Mouse (Mus musculus) hindlimb bud, embryonic 11.5 days (tissue): ENCODE results near the gene Pex11g.

Source experiments
- DNase-seq: peaks from one replicate; pipeline ENCODE4 v3.0.0-alpha.2; 2012; ENCODE audit warnings: low read depth, low spot score; ENCODE audit errors: extremely low spot score

The Pex11g gene

GRCm38 (mm10) chr8:3467006-3467885 lies at the start of gene Pex11g:
Gene Pex11g, minus strand, starts transcription at chr8:3467680.
- DNase-seq = peak; percentile 97

- no peak for DNase-seq
Measured at GRCm38 (mm10) chr8:3517117-3517495, 49.6 kb upstream of the Pex11g start.

DNA sequence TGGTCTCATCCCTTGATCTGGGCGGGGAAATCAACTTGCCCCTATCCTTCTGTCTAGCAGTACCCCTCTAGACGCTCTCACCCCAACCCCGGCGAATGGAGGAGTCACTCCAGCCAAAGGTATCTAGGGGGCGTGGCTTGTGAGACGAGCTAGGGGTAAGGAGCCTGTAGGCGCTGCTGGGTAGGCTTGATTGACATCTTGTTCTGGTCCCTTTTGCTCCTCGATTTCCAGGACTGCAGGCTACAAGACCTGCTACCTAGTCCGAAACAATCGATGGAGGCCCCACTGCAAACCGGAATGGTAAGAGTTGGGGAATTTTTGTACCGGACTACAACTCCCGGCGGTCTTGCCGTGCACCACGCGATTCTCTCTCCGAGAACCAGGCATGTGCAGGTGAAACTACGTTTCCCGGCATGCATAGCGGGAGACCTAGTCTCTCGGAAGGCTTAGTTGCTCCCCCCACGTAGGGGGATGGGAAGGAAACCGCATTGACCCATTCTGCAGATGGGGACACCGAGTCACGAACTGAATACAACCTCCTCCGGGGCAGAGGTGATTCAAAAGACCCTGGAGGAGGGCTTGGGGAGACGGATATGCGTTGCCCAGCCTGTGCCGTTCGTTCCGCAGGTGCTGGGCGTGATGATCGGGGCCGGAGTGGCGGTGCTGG lies 49.1 kb upstream of the Pex11g start:
- peak; percentile 95 for DNase-seq

DNA sequence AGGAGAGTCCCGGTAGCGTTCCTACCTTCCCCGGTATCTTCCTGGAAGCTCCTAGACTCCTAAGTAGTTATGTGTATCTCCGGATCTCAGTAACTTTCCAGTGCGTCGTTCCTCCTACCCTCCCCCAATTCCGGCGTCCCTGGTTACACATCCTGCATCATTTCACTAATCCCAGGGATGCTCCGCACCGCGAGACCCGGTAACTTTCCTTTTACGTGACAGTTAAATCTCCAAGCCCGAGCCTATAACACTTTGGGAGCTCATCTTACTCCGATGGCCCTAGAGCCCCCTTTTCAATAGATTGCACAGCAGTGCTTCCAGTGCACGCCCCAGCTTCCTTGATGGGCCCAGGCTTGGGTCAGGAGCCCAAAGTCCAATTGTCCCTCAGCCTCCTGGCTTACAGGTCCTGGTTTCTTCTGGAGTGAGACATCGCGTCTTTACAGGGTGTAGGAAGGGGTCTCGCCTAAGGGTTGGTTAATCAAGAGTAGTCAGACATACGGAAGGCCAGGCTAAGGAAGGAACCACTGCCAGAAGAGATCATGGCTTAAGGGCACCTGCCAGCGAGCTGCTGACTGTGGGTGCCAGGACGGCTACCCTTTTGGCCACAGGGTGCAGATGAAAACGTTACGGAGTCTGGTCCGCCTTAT lies 48.4 kb upstream of the Pex11g start:
- DNase-seq = no peak

GRCm38 (mm10) chr8:3515260-3515671 lies 47.8 kb upstream of the Pex11g start, which contains the start of gene Pnpla6:
Gene Pnpla6, plus strand, starts transcription at chr8:3515384.
- DNase-seq = peak; percentile 60

GRCm38 (mm10) chr8:3514681-3515247 lies 47.3 kb upstream of the Pex11g start:
- no peak for DNase-seq

DNA sequence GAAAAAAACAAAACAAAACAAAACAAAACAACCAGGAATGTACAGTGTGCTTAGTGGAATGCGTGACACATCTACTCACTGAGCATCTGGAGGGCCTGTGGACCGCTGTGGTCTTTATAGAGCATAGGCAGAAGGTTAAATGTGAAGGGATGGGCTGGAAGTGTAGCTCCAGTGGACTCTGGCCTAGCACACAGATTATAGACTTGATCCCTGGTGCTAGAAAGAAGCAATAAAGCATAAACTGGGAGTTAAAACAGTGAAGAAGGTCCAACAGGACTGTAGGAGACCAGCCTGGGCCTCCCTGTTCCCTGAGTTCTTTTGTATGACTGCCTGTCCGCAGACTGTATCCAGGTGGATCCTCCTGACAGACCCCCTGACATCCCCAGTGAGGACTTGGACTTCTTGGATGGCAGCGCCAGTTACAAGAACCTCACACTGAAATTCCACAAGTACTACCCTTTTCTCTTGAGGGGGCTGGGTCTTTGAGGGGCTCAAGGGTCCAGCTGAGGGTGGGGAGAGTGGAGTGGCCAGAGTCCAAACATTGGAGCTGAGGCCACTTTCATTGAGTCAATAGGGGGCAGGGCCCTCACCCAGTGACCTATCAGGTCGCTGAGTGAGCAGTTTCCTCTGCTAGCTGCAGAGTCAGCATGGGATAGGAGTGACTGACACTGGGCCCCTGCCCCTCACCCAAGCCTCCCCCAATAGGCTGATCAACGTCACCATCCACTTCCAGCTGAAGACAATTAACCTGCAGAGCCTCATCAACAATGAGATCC lies 40.7 kb upstream of the Pex11g start:
- DNase-seq = no peak

DNA sequence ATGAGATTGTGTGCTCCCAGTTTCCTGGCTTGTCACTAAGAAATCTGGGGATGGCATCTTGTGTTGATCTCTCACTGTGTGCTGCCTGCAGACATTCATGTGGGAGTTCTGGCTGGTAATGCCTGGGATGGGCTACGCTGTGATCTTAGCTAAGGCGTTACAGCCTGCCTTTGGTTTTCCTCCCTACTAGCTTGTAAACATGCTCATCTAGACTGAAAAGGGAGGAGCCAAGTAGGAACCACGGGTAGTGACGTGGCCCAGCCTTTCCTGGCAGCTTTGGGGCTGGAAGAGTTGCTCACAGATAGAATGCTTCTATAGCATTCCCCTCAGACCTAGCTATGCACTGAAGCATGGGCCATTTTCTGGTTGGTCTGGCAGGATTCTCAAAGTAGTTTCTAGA lies 34.7 kb upstream of the Pex11g start:
- DNase-seq = no peak

- DNase-seq = peak; percentile 93
Measured at GRCm38 (mm10) chr8:3500235-3501090, 33.0 kb upstream of the Pex11g start, which contains the start of gene Mcoln1. Gene Mcoln1, plus strand, starts transcription at chr8:3500457.

GRCm38 (mm10) chr8:3499751-3500150 lies 32.3 kb upstream of the Pex11g start:
- no peak for DNase-seq

DNA sequence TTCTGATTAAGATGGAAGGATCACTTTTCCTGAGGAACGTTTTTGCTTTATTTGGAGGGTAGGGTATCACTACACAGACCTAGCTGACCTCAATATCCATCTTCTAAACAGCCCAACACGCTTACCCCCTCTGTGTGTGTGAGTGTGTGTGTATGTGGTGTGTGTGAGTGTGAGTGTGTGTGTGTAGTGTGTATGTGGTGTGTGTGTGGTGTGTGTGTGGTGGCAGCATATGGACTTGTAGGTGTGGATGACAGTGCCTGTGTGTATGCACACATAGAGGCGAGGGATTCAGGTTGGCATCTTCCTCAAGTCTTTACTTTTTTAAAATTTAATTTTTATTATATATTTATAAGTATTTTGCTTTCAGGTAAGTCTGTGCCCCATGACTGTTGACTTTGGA lies 31.1 kb upstream of the Pex11g start:
- no peak for DNase-seq

GRCm38 (mm10) chr8:3496428-3496748 lies 28.9 kb upstream of the Pex11g start:
- no peak for DNase-seq

- DNase-seq = no peak
Measured at GRCm38 (mm10) chr8:3495578-3496427, 28.3 kb upstream of the Pex11g start.

GRCm38 (mm10) chr8:3493845-3494208 lies 26.3 kb upstream of the Pex11g start:
- DNase-seq = no peak

GRCm38 (mm10) chr8:3492901-3493844 lies 25.7 kb upstream of the Pex11g start, which contains the start of gene Zfp358:
Gene Zfp358, plus strand, starts transcription at chr8:3493138.
- DNase-seq = no peak

DNA sequence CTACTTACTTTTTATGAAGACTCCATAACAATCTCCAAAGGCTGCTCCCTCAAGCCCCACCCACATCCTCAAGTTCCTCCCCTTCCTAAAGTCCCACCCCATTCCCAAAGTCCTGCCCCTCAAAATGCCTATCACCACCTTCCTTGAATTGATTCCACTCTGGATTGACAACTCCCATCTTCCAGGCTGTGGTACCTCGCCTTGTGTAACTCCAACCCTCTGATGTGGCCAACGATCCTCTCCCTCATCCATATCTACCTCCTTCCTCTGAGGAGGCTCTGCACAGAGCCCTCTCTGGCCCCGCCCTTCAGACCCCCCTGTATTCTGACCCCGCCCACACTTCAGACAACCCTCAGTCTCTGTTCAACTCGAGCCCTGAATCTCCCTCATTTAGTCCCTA lies 17.7 kb upstream of the Pex11g start:
- no peak for DNase-seq

DNA sequence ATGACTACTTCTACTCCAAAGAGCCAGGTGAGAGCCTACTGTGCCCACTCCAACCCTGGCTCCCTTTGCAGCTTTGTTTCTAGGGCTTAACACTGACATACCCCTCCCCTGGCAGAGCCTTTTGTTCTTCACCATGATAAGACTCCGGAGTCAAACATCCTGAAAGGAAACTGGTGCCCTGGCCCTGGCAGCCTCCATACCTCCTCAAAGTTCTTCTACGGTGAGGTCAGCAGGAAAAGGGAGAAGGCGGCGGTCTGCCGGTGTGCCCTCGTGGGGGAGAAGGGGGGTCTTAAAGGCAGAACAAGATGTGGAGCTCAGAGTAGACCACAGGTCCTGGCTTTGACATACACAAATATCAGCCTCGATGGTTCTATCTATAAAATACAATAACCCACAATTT lies 16.1 kb upstream of the Pex11g start:
- no peak for DNase-seq

DNA sequence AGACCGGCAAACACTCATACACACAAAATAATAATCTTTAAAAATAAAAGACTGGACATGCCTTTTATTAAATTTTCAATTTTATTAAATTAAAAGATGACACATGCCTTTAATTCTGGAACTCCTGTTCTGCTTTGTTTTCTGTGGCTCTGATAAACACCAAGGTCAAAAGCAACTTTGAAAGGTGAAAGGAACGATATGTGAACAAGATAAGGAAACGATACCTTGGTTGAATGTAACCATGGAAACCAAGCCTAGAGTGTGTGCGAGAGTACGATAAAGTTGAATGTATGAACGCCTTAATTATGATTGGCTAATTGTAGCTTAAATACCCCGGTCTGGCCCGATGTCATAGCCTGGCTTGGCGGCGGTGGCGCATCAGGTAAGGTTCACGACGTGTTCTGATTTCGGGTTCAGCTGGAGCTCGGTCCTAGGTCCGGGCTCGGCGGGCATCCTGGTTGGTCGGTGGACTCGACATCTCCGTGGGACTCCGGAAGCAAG lies 14.8 kb upstream of the Pex11g start:
- DNase-seq = no peak
